Mouse (Mus musculus): Measurements from ENCODE around the gene Fndc3b.
"Not testable (repeated sequence)": the region's sequence is repeated elsewhere in the genome, so short reads cannot be mapped to it uniquely, and the experiment has no call there.

Fndc3b gene

GRCm38 (mm10) chr3:27503279-27504038, 207.6 kb downstream of the Fndc3b start:
- DNase-seq (ENCODE audit: low spot score in 2 of 2) = no peak

- DNase-seq (ENCODE audit: low spot score in 2 of 2) = no peak
These were observed 215.6 kb downstream of the Fndc3b start for GRCm38 (mm10) chr3:27495296-27496073.

- no peak for DNase-seq (ENCODE audit: low spot score in 2 of 2)
These were observed 216.4 kb downstream of the Fndc3b start for GRCm38 (mm10) chr3:27494698-27495097.

GRCm38 (mm10) chr3:27494066-27494465, 217.0 kb downstream of the Fndc3b start:
- no peak for DNase-seq (ENCODE audit: low spot score in 2 of 2)

- no peak for DNase-seq (ENCODE audit: low spot score in 2 of 2)
These were observed 219.3 kb downstream of the Fndc3b start for GRCm38 (mm10) chr3:27491821-27492220.

- DNase-seq (ENCODE audit: low spot score in 2 of 2) = no peak
These were observed 219.7 kb downstream of the Fndc3b start for GRCm38 (mm10) chr3:27491367-27491766.

GRCm38 (mm10) chr3:27490891-27491290, 220.2 kb downstream of the Fndc3b start:
- DNase-seq (ENCODE audit: low spot score in 2 of 2) = no peak

- DNase-seq (ENCODE audit: low spot score in 2 of 2) = no peak
These were observed 221.6 kb downstream of the Fndc3b start for GRCm38 (mm10) chr3:27489550-27489949.

GRCm38 (mm10) chr3:27485141-27485540, 226.0 kb downstream of the Fndc3b start:
- DNase-seq (ENCODE audit: low spot score in 2 of 2) = no peak

- DNase-seq (ENCODE audit: low spot score in 2 of 2) = no peak
These were observed 226.4 kb downstream of the Fndc3b start for GRCm38 (mm10) chr3:27484698-27485097.

GRCm38 (mm10) chr3:27483762-27484161, 227.3 kb downstream of the Fndc3b start:
- DNase-seq (ENCODE audit: low spot score in 2 of 2) = no peak

- DNase-seq (ENCODE audit: low spot score in 2 of 2) = no peak
These were observed 227.8 kb downstream of the Fndc3b start for GRCm38 (mm10) chr3:27483321-27483720.

- no peak for DNase-seq (ENCODE audit: low spot score in 2 of 2)
These were observed 229.4 kb downstream of the Fndc3b start for GRCm38 (mm10) chr3:27481738-27482137.

GRCm38 (mm10) chr3:27479378-27479777, 231.7 kb downstream of the Fndc3b start:
- no peak for DNase-seq (ENCODE audit: low spot score in 2 of 2)

GRCm38 (mm10) chr3:27478563-27479156, 232.4 kb downstream of the Fndc3b start:
- DNase-seq (ENCODE audit: low spot score in 2 of 2) = no peak

GRCm38 (mm10) chr3:27477749-27478148, 233.4 kb downstream of the Fndc3b start:
- DNase-seq (ENCODE audit: low spot score in 2 of 2) = not testable (repeated sequence)

- no peak for DNase-seq (ENCODE audit: low spot score in 2 of 2)
These were observed 235.2 kb downstream of the Fndc3b start for GRCm38 (mm10) chr3:27475899-27476298.

GRCm38 (mm10) chr3:27473801-27474599, 237.1 kb downstream of the Fndc3b start:
- DNase-seq (ENCODE audit: low spot score in 2 of 2) = no peak

GRCm38 (mm10) chr3:27472846-27473245, 238.3 kb downstream of the Fndc3b start:
- DNase-seq (ENCODE audit: low spot score in 2 of 2) = no peak

- DNase-seq (ENCODE audit: low spot score in 2 of 2) = no peak
These were observed 240.3 kb downstream of the Fndc3b start for GRCm38 (mm10) chr3:27470781-27471180.

GRCm38 (mm10) chr3:27469971-27470370, 241.1 kb downstream of the Fndc3b start:
- no peak for DNase-seq (ENCODE audit: low spot score in 2 of 2)

GRCm38 (mm10) chr3:27467505-27468020, 243.5 kb downstream of the Fndc3b start:
- DNase-seq (ENCODE audit: low spot score in 2 of 2) = no peak

All from frontal cortex, postnatal 14 days (tissue).